Mouse (Mus musculus) lung, embryonic 16.5 days (tissue): ENCODE measurements around the gene Carns1. TPM values are rescaled to one million over a fixed set of nuclear protein-coding genes. Genes with fewer than 3 reads are reported as not detected.

Experiments
- ATAC-seq: fragments of 200-750 bp; cut with Nextera tagmentation; 2 replicates; pipeline ENCODE4 v1.8.0; 2017; ENCODE audit warnings: low read depth, mild to moderate bottlenecking, moderate library complexity
- H3K27ac ChIP-seq: fragments of 300-500 bp; sonication (generic); 2 replicates; pipeline ENCODE4 v1.5.1; 2014; ENCODE audit warnings: mild to moderate bottlenecking, control low read depth, low read length
- H3K27me3 ChIP-seq: fragments of 300-500 bp; sonication (generic); 2 replicates; pipeline ENCODE4 v1.6.1; 2014; ENCODE audit warnings: low read depth, low read length, mixed read lengths; ENCODE audit not compliant: control insufficient read depth, insufficient read depth
- H3K36me3 ChIP-seq: fragments of 300-500 bp; sonication (generic); 2 replicates; pipeline ENCODE4 v1.6.1; 2014; ENCODE audit warnings: low read length; ENCODE audit not compliant: control insufficient read depth, insufficient read depth
- H3K4me1 ChIP-seq: fragments of 300-500 bp; sonication (generic); replicated peaks from 2 replicates; pipeline ENCODE4 v1.6.1; 2014; ENCODE audit warnings: low read length, mixed read lengths; ENCODE audit not compliant: control insufficient read depth, insufficient read depth
- H3K4me2 ChIP-seq: fragments of 300-500 bp; sonication (generic); 2 replicates; pipeline ENCODE4 v1.6.1; 2014; ENCODE audit warnings: low read depth, low read length, control low read depth
- H3K4me3 ChIP-seq: fragments of 300-500 bp; sonication (generic); 2 replicates; pipeline ENCODE4 v1.5.1; 2014; ENCODE audit warnings: mild to moderate bottlenecking, low read length, control low read depth
- H3K9ac ChIP-seq: fragments of 300-500 bp; sonication (generic); 2 replicates; pipeline ENCODE4 v1.6.1; 2014; ENCODE audit warnings: low read length, control low read depth
- H3K9me3 ChIP-seq: fragments of 300-500 bp; sonication (generic); 2 replicates; pipeline ENCODE4 v1.6.1; 2016; ENCODE audit warnings: low read length; ENCODE audit not compliant: control insufficient read depth
- WGBS: fragments of 180-500 bp; shearing (Covaris S2); extraction: QIAGEN DNeasy Blood & Tissue Kit; methylation state at CpG from one replicate; pipeline ENCODE4 v1.1.7; 2014; 5-methylcytosine and 5-hydroxymethylcytosine counted together
- polyA plus RNA-seq: library from polyadenylated mRNA; unstranded; fragments of >200 nt; fragmentation: Nextera tagmentation; extraction: Ambion mirVana; gene quantifications from 2 replicates; pipeline ENCODE4 v1.2.1, GENCODE M21; 2015

Gene Carns1
- polyA plus RNA-seq, 1 experiment from 2014 or later: 2.5 TPM

DNA sequence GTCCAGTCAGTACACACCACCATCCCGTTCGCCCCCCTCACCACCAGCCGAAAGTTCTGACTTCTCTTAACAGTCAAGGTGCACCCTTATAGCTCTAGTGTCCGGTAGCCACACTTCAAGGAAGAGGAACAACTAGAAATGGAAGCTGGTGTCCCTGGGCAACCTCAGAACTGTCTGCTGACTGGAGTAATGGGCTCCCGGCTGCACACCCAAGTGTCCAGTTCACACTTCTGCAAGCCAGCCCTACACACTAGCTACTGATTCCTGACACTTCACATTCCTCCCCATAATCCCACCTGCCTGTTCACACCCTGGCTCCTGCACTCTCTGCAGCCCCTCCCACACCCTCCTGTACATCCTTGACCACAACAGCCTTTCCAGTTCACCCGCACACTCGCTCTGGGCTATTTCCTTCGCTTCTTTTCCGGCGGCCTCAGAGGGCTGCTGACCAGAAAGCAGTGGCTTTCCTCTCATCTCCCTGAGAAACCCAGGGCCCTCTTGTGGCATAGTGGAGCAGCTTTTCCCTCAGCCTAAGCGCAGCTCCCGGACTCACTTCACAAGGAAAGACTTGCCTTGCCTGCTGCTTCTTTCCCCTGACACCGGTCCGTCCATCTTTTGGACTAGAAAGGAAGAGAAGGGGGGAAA, 40.9 kb upstream of the Carns1 start:
- H3K27ac ChIP-seq: peak overlapping the region; percentile 17
- peak overlapping the region; percentile 34 for H3K4me3 ChIP-seq
- 12% methylated on average over 14 of the region's 14 CpGs for WGBS
- H3K27me3 ChIP-seq: no peaks in the 10 kb centered on the region
- H3K9ac ChIP-seq: peak overlapping the region; percentile 12
- peak; percentile 27; the same call in 1 of the 2 replicates for ATAC-seq
- H3K36me3 ChIP-seq: no peaks in the 10 kb centered on the region
- no peaks in the 10 kb centered on the region for H3K9me3 ChIP-seq
- peak overlapping the region; percentile 94 for H3K4me2 ChIP-seq
- peaks cover 55% of the 10 kb centered on the region for H3K4me1 ChIP-seq

- no peaks in the 10 kb centered on the region for H3K27me3 ChIP-seq
- no peaks in the 10 kb centered on the region for H3K36me3 ChIP-seq
- peaks cover 48% of the 10 kb centered on the region for H3K4me1 ChIP-seq
- H3K4me3 ChIP-seq: peak overlapping the region; percentile 80
- no peaks in the 10 kb centered on the region for H3K9me3 ChIP-seq
- H3K27ac ChIP-seq: peak overlapping the region; percentile 96
- ATAC-seq: no peak
- H3K9ac ChIP-seq: peak overlapping the region; percentile 92
- H3K4me2 ChIP-seq: peak overlapping the region; percentile 94
- under 1% methylated on average over 21 of the region's 21 CpGs for WGBS
These were observed 40.2 kb upstream of the Carns1 start for GRCm38 (mm10) chr19:4215451-4215840.

- Histone ChIP-seq H3K9me3 (no peaks in the 10 kb centered on the region), H3K27ac (peak overlapping the region; percentile 96), H3K9ac (peak overlapping the region; percentile 92), H3K4me2 (peak overlapping the region; percentile 94), H3K4me3 (peak overlapping the region; percentile 80), H3K36me3 (no peaks in the 10 kb centered on the region), H3K4me1 (peaks cover 43% of the 10 kb centered on the region), H3K27me3 (no peaks in the 10 kb centered on the region)
- ATAC-seq: peak; percentile 51
- under 1% methylated on average over 58 of the region's 81 CpGs for WGBS
These were observed 39.6 kb upstream of the Carns1 start for GRCm38 (mm10) chr19:4214771-4215450.

GRCm38 (mm10) chr19:4214071-4214770, 38.9 kb upstream of the Carns1 start, which contains the start of the genes Clcf1 and AC109138.7:
Gene Clcf1, plus strand, starts transcription at chr19:4214238.
Gene AC109138.7, plus strand, starts transcription at chr19:4214357.
- Histone ChIP-seq H3K27me3 (no peaks in the 10 kb centered on the region), H3K4me2 (peak within 1 kb of the TSS; percentile 94), H3K27ac (peak within 1 kb of the TSS; percentile 96), H3K4me3 (peak within 1 kb of the TSS; percentile 80), H3K9me3 (no peaks in the 10 kb centered on the region), H3K4me1 (peaks cover 42% of the 10 kb centered on the region), H3K9ac (peak within 1 kb of the TSS; percentile 92), H3K36me3 (no peaks in the 10 kb centered on the region)
- ATAC-seq: peak; percentile 59
- 1% methylated on average over 47 of the region's 49 CpGs for WGBS

GRCm38 (mm10) chr19:4213524-4213974, 38.3 kb upstream of the Carns1 start:
- no peaks in the 10 kb centered on the region for H3K36me3 ChIP-seq
- peak overlapping the region; percentile 92 for H3K9ac ChIP-seq
- WGBS: 10% methylated on average over 9 of the region's 9 CpGs
- peak overlapping the region; percentile 94 for H3K4me2 ChIP-seq
- peak; percentile 11; the same call in 1 of the 2 replicates for ATAC-seq
- H3K27ac ChIP-seq: peak overlapping the region; percentile 96
- H3K27me3 ChIP-seq: no peaks in the 10 kb centered on the region
- peak overlapping the region; percentile 80 for H3K4me3 ChIP-seq
- H3K9me3 ChIP-seq: no peaks in the 10 kb centered on the region
- peaks cover 40% of the 10 kb centered on the region for H3K4me1 ChIP-seq

GRCm38 (mm10) chr19:4211891-4212588, 36.8 kb upstream of the Carns1 start:
- Histone ChIP-seq H3K36me3 (no peaks in the 10 kb centered on the region), H3K9ac (no peak overlapping the region), H3K4me1 (peaks cover 32% of the 10 kb centered on the region), H3K27me3 (no peaks in the 10 kb centered on the region), H3K4me3 (no peak overlapping the region), H3K4me2 (no peak overlapping the region), H3K9me3 (no peaks in the 10 kb centered on the region), H3K27ac (no peak overlapping the region)
- 47% methylated on average over 4 of the region's 4 CpGs for WGBS
- ATAC-seq: no peak

GRCm38 (mm10) chr19:4208563-4208962, 33.3 kb upstream of the Carns1 start:
- Histone ChIP-seq H3K4me2 (no peak overlapping the region), H3K36me3 (no peaks in the 10 kb centered on the region), H3K9me3 (no peaks in the 10 kb centered on the region), H3K4me1 (peaks cover 14% of the 10 kb centered on the region), H3K4me3 (no peak overlapping the region), H3K9ac (no peak overlapping the region), H3K27me3 (peaks cover 6% of the 10 kb centered on the region), H3K27ac (no peak overlapping the region)
- no peak for ATAC-seq
- WGBS: 57% methylated on average over 5 of the region's 5 CpGs

- H3K27me3 ChIP-seq: peaks cover 6% of the 10 kb centered on the region
- no peak overlapping the region for H3K4me2 ChIP-seq
- no peaks in the 10 kb centered on the region for H3K9me3 ChIP-seq
- ATAC-seq: peak; percentile 71; the same call in 1 of the 2 replicates
- H3K4me3 ChIP-seq: no peak overlapping the region
- WGBS: 0% methylated on average over 2 of the region's 2 CpGs
- no peaks in the 10 kb centered on the region for H3K36me3 ChIP-seq
- 0 out of 2 replicates have a peak overlapping the region, but pooled peaks have one; percentile 13 for H3K9ac ChIP-seq
- peaks cover 10% of the 10 kb centered on the region for H3K4me1 ChIP-seq
- H3K27ac ChIP-seq: no peak overlapping the region
These were observed 31.7 kb upstream of the Carns1 start for GRCm38 (mm10) chr19:4206971-4207370.
